Mouse (Mus musculus): ENCODE data around the gene Zfp426. TPM values are rescaled to one million over a fixed set of nuclear protein-coding genes. Genes with fewer than 3 reads are reported as not detected.
A peak's percentile ranks its signal among the peaks of the same experiment; 100 is the strongest.

Gene Zfp426
- 10 to 100 TPM; 30.6 to 30.8 TPM for total RNA-seq (2021)
- long read RNA-seq, experiment 1, partial matches to known transcripts, result 1 of 9 reads
- long read RNA-seq, experiment 1, other reads (novel, unspliced or antisense), result 7 of 9 reads
- long read RNA-seq, experiment 2, partial matches to known transcripts, result 6 of 19 reads
- long read RNA-seq, experiment 2, other reads (novel, unspliced or antisense), result 11 of 19 reads

GRCm38 (mm10) chr9:20492527-20493233, at the start of gene Zfp426:
Zfp426 (minus strand) TSS chr9:20492746.
- peak; percentile 81 to 90 for DNase-seq (ENCODE audit: low spot score in 2 of 2)

- no peak for DNase-seq (ENCODE audit: low spot score in 2 of 2)
Measured at GRCm38 (mm10) chr9:20536598-20536997, 44.1 kb upstream of the Zfp426 start.

GRCm38 (mm10) chr9:20534326-20534926, 41.9 kb upstream of the Zfp426 start:
- DNase-seq (ENCODE audit: low spot score in 2 of 2), result no peak

- peak; percentile 95 for DNase-seq (ENCODE audit: low spot score in 2 of 2)
Measured at GRCm38 (mm10) chr9:20521306-20521957, 28.9 kb upstream of the Zfp426 start, which contains the start of gene Zfp266. Zfp266 (minus strand) TSS chr9:20521417.

GRCm38 (mm10) chr9:20520531-20521210, 28.1 kb upstream of the Zfp426 start:
- no peak for DNase-seq (ENCODE audit: low spot score in 2 of 2)

GRCm38 (mm10) chr9:20519949-20520348, 27.4 kb upstream of the Zfp426 start:
- no peak for DNase-seq (ENCODE audit: low spot score in 2 of 2)

GRCm38 (mm10) chr9:20518708-20519107, 26.2 kb upstream of the Zfp426 start:
- DNase-seq (ENCODE audit: low spot score in 2 of 2), result no peak

- no peak for DNase-seq (ENCODE audit: low spot score in 2 of 2)
Measured at GRCm38 (mm10) chr9:20517727-20518126, 25.2 kb upstream of the Zfp426 start.

- DNase-seq (ENCODE audit: low spot score in 2 of 2), result no peak
Measured at GRCm38 (mm10) chr9:20514016-20514415, 21.5 kb upstream of the Zfp426 start.

GRCm38 (mm10) chr9:20512714-20513113, 20.2 kb upstream of the Zfp426 start:
- no peak for DNase-seq (ENCODE audit: low spot score in 2 of 2)

GRCm38 (mm10) chr9:20511645-20512044, 19.1 kb upstream of the Zfp426 start:
- DNase-seq (ENCODE audit: low spot score in 2 of 2), result no peak

GRCm38 (mm10) chr9:20510346-20510745, 17.8 kb upstream of the Zfp426 start:
- DNase-seq (ENCODE audit: low spot score in 2 of 2), result no peak

GRCm38 (mm10) chr9:20509676-20510075, 17.1 kb upstream of the Zfp426 start:
- no peak for DNase-seq (ENCODE audit: low spot score in 2 of 2)

- DNase-seq (ENCODE audit: low spot score in 2 of 2), result no peak
Measured at GRCm38 (mm10) chr9:20504801-20505200, 12.3 kb upstream of the Zfp426 start.

- DNase-seq (ENCODE audit: low spot score in 2 of 2), result peak in 1 of 2 experiments; percentile 17
Measured at GRCm38 (mm10) chr9:20493281-20493680, 735 bp upstream of the Zfp426 start.

GRCm38 (mm10) chr9:20491858-20492526, 554 bp downstream of the Zfp426 start:
- DNase-seq (ENCODE audit: low spot score in 2 of 2), result no peak

- no peak for DNase-seq (ENCODE audit: low spot score in 2 of 2)
Measured at GRCm38 (mm10) chr9:20489536-20489935, 3.0 kb downstream of the Zfp426 start.

- DNase-seq (ENCODE audit: low spot score in 2 of 2), result no peak
Measured at GRCm38 (mm10) chr9:20479396-20479795, 13.2 kb downstream of the Zfp426 start.

- no peak for DNase-seq (ENCODE audit: low spot score in 2 of 2)
Measured at GRCm38 (mm10) chr9:20476632-20477031, 15.9 kb downstream of the Zfp426 start.

- DNase-seq (ENCODE audit: low spot score in 2 of 2), result peak; percentile 34 to 66
Measured at GRCm38 (mm10) chr9:20466761-20467442, 25.6 kb downstream of the Zfp426 start.

All from left cerebral cortex, adult 18-20 months (tissue).